Mouse (Mus musculus): Measurements from ENCODE around the gene Hs3st3b1. TPM values are rescaled to one million over a fixed set of nuclear protein-coding genes. Genes with fewer than 3 reads are reported as not detected.

Hs3st3b1 gene
- polyA plus RNA-seq, 1 experiment, result 5.5 TPM

DNA sequence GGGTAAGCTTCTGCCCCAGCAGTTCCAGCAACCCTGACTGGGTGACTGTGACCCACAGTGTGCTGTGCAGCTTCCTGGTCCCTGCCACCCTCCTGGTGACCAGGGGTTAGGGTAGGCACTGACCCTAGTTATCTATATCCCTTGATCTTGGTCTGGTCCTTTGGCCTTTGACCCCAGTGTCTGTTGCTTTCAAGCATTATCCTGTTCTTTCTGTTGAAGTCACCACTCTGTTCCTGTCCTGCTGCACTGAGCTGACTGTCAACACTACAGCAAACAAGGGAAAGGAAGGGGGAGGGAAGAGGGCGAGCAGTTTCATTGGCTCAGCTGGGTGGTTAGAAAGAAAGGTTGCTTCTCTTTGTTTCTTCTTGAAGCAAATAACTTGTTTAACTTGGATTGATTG is 60.1 kb downstream of the Hs3st3b1 start:
- H3K4me1 ChIP-seq (ENCODE audit: control insufficient read depth, insufficient read depth, low read length), result no peaks in the 10 kb centered on the region
- H3K4me3 ChIP-seq (replicated peaks; ENCODE audit: extremely low read depth, low read depth, low read length), result no peak overlapping the region
- peak; percentile 9 for DNase-seq
- TF ChIP-seq CTCF (IDR thresholded peaks at IDR 0.05; ENCODE audit: insufficient read depth, low read length), result no peak
- TF ChIP-seq POLR2A (IDR thresholded peaks at IDR 0.05; ENCODE audit: borderline replicate concordance, extremely low read depth, low read depth, low read length), result no peak
- 39% methylated on average over 1 of the region's 1 CpGs for WGBS

DNA sequence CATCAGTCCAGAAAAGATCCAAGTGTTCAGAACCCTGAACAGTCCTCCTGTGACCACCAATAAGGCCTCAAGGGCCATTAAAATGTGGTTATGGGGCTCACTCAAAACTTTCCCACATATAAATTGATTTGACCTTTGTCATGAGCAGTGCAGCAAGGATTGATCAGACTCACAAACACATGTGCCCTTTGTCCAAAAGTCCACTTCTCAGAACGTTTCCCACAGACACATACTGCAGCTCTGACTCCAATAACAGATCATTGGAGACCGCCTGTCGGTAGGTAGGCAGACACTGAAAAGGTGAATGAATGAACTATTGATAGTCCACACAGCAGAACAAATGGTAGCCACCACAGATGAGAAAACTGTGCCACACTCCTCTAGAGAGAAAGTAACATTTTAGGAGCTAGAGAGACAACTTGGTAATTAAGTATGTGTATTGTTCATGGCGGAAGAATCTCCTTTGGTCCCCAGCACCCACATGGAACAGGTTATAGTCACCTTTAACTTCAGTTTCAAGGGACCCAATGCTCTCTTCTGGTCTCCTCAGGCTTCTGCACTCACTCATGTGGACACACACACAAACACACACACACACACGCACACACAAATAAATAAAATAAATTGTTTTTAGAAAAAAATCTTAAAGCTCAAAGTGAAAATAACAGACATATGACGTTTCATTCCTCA is 70.9 kb downstream of the Hs3st3b1 start:
- WGBS, result 81% methylated on average over 6 of the region's 6 CpGs
- no peak overlapping the region for H3K4me3 ChIP-seq (replicated peaks; ENCODE audit: extremely low read depth, low read depth, low read length)
- TF ChIP-seq POLR2A (IDR thresholded peaks at IDR 0.05; ENCODE audit: borderline replicate concordance, extremely low read depth, low read depth, low read length), result no peak
- TF ChIP-seq CTCF (IDR thresholded peaks at IDR 0.05; ENCODE audit: insufficient read depth, low read length), result no peak

GRCm38 (mm10) chr11:63850261-63850660 is 71.8 kb downstream of the Hs3st3b1 start:
- no peaks in the 10 kb centered on the region for H3K4me1 ChIP-seq (ENCODE audit: control insufficient read depth, insufficient read depth, low read length)
- no peak for TF ChIP-seq POLR2A (IDR thresholded peaks at IDR 0.05; ENCODE audit: borderline replicate concordance, extremely low read depth, low read depth, low read length)
- no peak for TF ChIP-seq CTCF (IDR thresholded peaks at IDR 0.05; ENCODE audit: insufficient read depth, low read length)
- WGBS, result 90% methylated on average over 4 of the region's 4 CpGs
- no peak overlapping the region for H3K4me3 ChIP-seq (replicated peaks; ENCODE audit: extremely low read depth, low read depth, low read length)
- no peak for DNase-seq

More for the DNA sequence above, 70.9 kb downstream of the Hs3st3b1 start:
- DNase-seq, result no peak
- H3K4me1 ChIP-seq (ENCODE audit: control insufficient read depth, insufficient read depth, low read length), result no peaks in the 10 kb centered on the region

DNA sequence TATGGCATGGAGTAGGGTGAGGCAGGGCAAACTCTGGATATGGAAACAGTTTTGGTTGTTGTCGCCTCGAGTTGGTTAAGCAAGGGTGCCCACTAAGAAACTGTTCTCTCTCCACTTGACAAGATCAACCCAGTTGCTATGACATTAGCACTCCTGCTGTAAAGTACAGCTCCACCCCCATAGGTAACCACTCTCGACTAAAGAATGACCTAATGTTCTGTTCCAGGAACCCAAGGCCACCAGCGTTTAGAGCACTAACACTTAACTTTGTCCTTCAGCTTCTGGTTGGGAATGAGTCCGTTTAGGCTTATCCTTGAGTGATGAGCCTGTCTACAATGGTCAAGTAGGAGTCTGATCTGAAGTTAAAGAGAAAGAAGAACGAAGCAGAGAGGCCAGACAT is 76.7 kb downstream of the Hs3st3b1 start:
- Histone ChIP-seq H3K4me1 (ENCODE audit: control insufficient read depth, insufficient read depth, low read length) (no peaks in the 10 kb centered on the region), H3K4me3 (replicated peaks; ENCODE audit: extremely low read depth, low read depth, low read length) (no peak overlapping the region)
- DNase-seq, result no peak
- TF ChIP-seq CTCF (IDR thresholded peaks at IDR 0.05; ENCODE audit: insufficient read depth, low read length), result no peak
- TF ChIP-seq POLR2A (IDR thresholded peaks at IDR 0.05; ENCODE audit: borderline replicate concordance, extremely low read depth, low read depth, low read length), result no peak
- no CpG with 5 or more reads among the region's 6 CpGs for WGBS

DNA sequence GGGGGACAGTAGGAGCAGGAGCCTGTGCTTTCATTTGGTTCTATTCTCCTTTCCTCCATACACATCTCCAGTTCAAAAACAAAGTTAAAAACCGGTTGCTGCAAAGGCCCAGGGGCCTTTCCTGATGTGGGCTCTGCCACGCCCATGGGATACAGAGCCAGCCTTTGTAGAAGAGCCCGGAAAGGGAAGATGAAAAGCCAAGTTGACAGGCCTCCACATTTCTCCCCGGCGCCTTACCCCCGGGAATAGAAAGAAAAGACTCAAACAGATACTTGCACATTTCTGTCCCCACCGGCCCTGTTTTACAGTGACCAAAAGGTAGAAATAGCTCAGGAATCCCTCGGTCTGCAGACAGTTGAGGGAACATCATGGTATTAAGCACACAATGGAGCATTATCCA is 77.4 kb downstream of the Hs3st3b1 start:
- H3K4me3 ChIP-seq (replicated peaks; ENCODE audit: extremely low read depth, low read depth, low read length), result no peak overlapping the region
- WGBS, result 47% methylated on average over 8 of the region's 8 CpGs
- TF ChIP-seq POLR2A (IDR thresholded peaks at IDR 0.05; ENCODE audit: borderline replicate concordance, extremely low read depth, low read depth, low read length), result no peak
- no peak for TF ChIP-seq CTCF (IDR thresholded peaks at IDR 0.05; ENCODE audit: insufficient read depth, low read length)

GRCm38 (mm10) chr11:63837526-63837925 is 84.6 kb downstream of the Hs3st3b1 start:
- TF ChIP-seq CTCF (IDR thresholded peaks at IDR 0.05; ENCODE audit: insufficient read depth, low read length) (no peak), POLR2A (IDR thresholded peaks at IDR 0.05; ENCODE audit: borderline replicate concordance, extremely low read depth, low read depth, low read length) (no peak)
- no peak overlapping the region for H3K4me3 ChIP-seq (replicated peaks; ENCODE audit: extremely low read depth, low read depth, low read length)
- no peak for DNase-seq
- no peaks in the 10 kb centered on the region for H3K4me1 ChIP-seq (ENCODE audit: control insufficient read depth, insufficient read depth, low read length)
- 22% methylated on average over 13 of the region's 13 CpGs for WGBS

More for the DNA sequence above, 77.4 kb downstream of the Hs3st3b1 start:
- no peaks in the 10 kb centered on the region for H3K4me1 ChIP-seq (ENCODE audit: control insufficient read depth, insufficient read depth, low read length)
- DNase-seq, result no peak

Other genes starting within 250 kb of the Hs3st3b1 start
- 9.6 and 11.0 TPM in 2 replicates for gene Cox10, start 157.2 kb upstream of the Hs3st3b1 start, polyA plus RNA-seq (2012; rRNA removed)

Data from lung, adult 2 months (tissue).